Mouse (Mus musculus): ENCODE data around the gene Hba-a1.

DNA sequence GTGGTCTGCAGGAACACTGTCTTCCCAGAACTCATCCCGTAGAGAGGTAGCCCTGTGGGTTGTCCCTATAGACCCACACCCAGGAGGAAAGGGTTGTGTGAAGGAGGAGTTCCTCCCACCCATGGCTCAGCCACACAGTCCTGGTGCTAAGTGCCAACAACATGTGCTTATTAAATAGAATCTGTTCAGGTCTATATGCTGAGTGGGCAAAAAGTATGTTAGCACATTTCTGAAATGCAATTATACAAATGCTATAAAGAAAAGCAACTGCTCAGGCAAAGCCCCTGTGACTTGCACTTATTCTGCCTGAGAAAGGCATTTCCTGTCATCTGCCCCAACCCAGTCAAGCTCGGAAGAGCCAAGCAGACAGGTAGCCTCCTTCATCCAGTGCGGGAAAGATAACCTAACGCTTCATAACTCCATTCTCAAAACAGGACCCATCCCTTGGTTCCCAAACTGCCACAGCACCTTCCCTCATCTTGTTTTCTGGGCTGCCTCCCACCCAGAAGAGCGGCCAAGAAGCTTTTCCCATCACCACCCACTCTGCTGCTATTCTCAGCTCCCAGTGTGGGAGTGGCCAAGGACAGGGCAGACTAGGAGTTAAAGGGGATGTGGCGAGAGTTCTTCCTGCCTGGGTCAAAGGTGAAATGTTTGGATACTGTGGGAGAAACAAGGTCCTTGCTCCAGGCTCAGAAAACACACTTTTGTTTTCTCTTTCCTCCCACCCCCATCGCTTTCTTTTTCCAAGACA lies 39.9 kb upstream of the Hba-a1 start:
- no peak for TF ChIP-seq POLR2A (IDR thresholded peaks at IDR 0.05; ENCODE audit: borderline replicate concordance, control insufficient read depth, low read depth, low read length)
- TF ChIP-seq CTCF (IDR thresholded peaks at IDR 0.05; ENCODE audit: control insufficient read depth, insufficient read depth, low read length), result no peak
